Mouse (Mus musculus): ENCODE measurements around the gene Crim1.
A peak's percentile ranks its signal among the peaks of the same experiment; 100 is the strongest.
"Not testable (repeated sequence)": the region's sequence is repeated elsewhere in the genome, so short reads cannot be mapped to it uniquely, and the experiment has no call there.

The Crim1 gene

DNA sequence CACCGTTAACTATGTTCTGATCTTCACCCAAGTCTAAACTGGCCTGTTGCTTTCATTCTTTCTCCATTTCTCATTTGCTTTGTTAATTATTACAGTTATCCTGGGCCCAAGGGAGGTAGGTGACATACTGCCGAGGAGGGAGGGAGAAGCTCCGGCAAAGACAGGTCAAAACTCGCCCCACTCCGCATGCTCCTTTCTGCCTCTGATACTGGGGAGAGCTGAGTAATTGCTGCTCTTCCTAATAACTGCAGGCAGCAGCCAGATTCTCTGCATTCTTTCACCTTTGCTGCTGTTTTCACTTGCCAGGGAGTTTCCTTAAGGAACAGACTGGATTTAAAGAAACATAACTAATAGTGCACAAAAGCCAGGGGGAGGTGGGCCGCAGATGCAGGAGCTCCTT lies 13.1 kb downstream of the Crim1 start:
- no peak for DNase-seq

DNA sequence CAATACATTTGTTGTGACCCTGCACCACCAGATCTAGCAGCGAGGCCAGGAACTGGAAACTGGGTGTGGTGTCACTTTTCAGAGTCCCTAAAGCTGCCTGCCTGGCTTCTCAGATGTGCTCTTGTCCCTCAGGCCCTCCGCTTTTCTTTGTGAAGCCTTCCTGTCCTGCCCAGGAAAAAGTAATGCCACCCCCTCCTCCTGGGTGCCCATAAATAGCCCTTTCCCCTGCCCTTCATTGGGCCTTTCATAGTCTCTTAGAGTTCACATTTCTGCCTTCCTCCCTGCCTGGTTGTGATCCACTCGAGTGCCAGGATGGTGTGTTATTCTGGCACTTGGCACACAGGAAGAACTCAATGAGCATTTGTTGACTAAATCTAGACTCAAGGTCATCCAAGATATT lies 16.5 kb downstream of the Crim1 start:
- no peak for DNase-seq

DNA sequence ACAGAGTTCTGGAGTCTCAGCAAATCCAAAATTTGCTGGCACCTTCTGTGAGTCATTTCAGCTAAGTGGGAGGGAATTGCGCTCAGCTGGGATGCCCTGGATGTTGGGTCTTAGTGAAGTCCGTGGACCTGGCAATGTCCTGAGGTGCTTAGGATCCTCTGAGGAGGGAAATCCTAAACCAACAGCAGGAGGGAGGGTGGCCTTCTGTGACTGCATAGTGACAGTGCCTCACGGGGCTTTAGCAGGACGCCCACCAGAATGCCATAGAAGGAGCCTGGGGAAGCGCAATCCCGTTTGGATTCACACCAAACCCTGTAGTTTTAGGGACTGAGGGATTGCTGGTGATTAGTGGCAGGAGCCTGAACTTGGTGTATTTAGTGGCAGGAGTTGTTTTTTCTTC lies 17.4 kb downstream of the Crim1 start:
- no peak for DNase-seq

DNA sequence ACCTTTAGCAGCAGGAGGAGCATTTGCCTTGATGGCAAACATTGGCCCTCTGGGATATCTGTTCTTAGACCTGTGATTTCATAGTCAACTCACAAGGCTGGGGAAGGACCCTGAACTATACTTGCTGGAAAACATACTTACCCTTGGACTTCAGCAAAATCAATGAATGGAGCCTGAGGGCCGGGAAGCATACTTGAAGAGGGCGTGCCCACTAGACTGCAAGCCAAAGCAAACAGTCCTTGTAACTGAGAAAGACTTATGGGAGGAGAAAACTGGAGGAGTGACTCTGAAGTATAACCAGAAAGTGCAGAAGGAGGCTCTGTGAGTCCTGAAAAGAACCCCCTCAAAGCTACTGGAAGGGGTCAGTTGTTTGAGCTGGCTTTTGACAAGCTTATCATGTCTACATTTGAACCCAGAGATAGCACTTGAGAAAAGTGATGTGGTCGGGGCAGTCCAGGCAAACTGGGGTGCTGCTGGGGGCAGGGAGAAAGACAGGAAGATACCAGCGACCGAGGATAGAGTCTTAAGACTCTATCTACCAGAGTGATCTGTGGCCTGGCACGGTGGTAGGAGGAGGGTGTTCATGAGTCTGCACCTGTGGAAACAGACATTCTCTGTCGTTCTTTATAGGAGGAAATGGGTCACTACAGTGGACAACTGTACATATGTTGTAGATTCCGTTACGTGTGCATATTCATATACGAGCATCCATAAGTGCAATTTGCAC lies 18.6 kb downstream of the Crim1 start:
- DNase-seq, result peak; percentile 53

DNA sequence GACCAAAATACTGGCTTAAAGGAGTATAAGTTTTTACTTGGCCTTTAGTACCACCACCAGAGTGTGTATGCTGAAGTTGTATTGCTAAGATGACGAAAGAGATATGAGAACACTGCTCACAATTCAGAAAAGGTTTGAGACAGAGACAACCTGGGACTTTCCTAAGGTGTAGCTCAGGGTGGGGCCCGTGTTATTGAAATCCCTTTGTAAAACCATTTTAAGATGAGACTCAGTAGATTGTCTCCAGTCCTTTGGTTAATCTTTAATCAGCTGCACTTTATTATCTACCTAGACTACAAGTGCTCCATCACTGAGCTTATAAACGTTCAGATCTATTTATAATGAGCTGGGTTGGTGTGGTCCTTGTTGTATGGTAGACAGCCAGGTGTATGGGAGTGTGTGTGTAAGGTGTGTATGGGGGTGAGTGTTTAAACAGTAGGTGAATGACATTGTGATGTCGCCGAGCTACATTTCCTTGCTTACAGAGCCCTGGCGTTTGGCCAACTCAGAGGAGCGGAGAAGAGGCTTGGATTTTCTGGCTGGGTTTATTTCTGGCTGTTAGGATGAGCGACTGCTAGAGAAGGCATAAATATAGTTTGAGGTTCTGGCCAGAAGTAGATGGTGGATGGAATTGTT lies 21.1 kb downstream of the Crim1 start:
- peak; percentile 59 for DNase-seq

DNA sequence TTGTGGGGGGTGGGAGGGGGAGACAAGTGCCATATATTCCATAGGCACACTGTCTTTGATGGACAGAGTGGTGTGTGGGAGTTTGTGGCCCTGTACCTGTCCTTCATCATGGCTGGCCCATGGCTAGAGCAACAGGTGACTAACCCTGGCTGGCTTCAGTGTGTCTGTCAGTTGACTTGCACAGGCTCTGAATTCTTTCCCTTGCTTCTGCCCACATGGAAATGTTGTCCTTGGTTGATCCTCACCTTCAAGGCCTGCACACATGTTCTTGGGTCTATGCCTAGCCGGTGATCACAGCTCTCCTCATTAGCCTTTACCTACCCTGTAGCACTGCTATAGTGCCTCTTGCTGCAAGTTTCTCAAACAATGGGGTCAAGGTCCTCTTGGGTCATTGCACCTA lies 21.8 kb downstream of the Crim1 start:
- no peak for DNase-seq

DNA sequence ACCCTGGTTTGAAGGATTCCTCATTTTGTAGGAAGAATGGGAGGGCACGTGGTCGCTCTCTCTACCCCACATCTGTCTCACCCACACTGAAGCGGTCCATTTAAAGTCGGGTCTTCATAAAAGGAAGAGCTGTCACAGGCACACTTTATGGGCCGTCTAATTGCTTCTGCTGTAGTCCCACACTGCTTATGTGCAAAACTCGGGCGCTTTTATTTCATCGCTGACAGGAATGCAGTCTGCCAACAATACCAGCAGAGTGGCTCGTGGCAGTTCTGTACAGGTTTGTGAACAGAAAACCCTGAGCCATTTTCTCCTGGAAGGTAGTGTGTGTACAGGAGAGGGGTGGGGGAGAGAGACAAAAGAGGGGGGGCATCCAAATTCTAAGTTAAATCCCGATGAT lies 23.9 kb downstream of the Crim1 start:
- DNase-seq, result no peak

DNA sequence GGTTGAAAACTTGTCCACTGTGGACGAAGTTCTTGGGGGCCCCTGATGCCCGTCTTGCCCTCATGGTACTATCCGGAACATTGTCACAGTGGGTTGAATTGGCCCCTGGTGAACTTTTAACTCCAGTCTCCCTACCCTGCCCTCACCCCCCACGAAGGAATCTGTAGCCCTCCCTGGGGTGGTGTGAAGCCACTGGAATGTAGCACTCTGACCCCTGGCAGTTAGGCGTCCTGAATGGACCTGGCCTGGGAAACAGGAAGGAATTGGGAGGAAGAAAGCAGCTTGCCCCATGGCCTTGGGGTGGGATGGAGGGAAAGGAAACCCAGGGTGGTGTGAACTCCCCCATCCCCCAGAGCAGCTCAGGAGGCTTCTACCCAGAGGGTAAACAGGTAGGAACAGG lies 25.5 kb downstream of the Crim1 start:
- DNase-seq, result no peak

DNA sequence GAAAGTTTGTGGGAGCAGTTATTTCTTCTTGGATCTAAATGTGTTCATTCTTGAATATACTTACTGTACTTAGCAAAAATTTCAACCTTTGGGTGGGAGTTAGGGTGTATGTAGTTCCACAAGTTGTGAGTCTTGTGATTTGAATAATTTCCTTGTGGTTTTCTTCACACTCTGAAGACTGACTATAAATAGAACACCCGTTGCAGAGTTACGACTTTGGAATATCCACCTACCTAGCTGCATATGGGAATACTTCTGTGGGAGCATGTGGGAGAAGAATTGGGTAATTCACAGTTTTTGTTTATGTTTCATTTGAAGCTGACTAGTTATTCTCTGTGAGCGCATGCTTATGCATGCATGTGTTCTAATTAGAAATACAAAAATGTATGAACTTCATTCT lies 27.2 kb downstream of the Crim1 start:
- no peak for DNase-seq

DNA sequence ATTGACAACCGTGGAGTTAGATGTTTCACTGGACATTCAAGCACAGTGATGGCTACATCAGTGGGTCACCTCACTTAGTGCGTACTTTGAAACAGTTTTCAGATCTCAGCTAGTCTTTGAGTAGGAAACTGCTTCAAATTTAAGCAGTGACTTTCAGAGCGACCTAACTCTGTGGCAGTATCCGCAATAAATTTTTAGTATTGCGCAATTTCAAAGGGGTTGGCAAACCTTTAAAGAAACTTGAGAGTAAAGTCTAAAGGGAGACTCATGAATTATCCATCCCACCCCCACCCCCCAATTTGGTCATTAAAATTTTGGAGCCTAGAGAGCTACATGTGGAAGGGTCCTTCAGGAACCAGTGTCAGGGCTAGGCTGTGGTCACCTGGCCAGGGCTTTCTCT lies 31.5 kb downstream of the Crim1 start:
- DNase-seq, result no peak

DNA sequence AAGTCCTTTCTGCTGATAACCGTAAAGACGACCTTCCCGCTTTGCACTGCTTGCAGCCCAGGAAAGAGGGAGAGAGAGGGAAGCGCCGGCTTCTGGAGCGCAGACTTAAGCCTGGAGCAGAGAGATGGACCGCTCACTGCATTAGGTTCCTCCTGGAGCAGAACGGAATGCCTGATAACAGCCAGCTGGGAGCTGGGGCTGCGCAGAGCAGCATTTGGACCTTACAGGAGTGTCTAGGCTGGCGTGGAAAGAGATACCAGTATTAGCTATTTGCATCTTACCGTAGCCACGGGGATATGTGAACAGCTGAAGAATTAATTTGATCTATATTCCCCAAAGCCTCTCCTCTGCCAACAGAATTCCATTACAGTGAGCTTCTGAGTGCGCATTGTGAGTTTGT lies 32.7 kb downstream of the Crim1 start:
- DNase-seq, result no peak

DNA sequence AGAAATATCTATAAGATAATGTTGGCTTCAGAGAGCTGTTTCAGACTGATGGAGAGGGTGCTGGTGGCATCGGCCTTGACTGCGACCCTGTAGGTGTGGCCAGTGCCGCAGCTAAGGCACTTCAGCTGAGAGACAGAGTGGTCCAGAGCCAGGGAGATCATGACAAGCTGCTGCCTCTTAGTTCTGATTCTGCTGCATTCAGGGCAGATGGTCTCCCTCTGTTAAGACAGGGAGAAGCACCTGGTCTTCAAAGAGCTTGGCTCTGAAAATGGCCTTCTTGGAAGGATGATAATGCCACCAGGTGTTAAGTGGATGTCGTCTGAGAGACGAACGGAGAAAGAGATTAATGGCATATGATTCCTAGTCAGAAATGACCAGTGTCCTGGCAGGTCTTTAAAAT lies 33.8 kb downstream of the Crim1 start:
- DNase-seq, result no peak

DNA sequence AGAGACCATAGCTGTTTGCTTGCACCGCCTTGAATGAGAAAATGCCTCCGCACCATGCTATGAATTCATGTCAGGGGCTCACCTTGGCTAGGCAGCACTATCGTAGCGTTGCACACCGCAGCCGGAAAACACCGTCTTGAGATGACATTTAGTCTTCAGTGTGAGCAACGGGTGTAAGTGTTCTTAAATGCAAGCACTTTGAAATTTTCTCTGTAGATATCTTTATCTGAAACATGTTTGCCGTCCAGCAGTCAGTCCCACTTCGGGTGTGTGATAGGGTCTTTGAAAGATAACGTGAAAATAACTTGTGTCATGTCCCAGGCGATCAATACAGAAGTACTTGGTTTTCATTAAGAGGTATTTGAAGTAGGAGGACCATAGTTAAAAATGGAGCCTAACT lies 36.1 kb downstream of the Crim1 start:
- DNase-seq, result no peak

DNA sequence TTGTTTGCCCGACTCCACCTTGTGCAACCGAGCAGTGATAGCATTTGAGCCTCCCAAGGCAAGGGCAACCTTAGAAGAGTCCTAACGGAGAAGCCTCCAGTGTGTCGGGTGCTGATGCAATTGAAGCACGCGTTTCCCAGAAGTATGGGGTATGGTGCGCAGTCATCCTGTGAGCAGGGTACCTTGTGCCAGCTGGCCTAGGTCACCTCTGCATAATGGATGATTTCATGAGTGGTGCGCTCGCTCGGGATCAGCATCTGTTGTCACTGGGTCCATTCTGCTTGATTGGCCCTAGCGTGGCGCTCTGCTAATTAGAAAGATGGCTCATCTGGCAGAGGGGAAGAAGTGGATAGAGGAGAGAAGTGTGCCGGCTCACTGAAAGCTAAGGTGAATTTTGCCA lies 37.9 kb downstream of the Crim1 start:
- DNase-seq, result no peak

DNA sequence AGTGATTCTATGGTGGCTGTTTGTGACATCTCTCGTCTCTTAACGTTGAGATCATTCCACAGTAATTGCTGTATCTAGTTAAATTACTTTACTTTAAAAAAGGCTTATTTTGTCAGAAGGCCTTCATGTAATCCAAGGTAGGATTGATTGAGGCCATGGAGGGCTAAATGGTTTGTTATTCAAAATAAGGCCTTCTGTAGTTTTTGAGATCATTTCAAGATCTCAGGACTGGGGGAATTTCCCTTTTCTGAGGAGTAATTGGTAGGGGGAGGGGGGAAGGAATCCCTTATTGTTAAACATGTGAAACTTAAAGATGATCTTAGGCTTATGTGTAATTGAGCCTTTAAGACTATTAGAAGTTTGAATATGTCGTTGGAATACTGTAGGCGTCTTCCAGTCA lies 40.1 kb downstream of the Crim1 start:
- no peak for DNase-seq

DNA sequence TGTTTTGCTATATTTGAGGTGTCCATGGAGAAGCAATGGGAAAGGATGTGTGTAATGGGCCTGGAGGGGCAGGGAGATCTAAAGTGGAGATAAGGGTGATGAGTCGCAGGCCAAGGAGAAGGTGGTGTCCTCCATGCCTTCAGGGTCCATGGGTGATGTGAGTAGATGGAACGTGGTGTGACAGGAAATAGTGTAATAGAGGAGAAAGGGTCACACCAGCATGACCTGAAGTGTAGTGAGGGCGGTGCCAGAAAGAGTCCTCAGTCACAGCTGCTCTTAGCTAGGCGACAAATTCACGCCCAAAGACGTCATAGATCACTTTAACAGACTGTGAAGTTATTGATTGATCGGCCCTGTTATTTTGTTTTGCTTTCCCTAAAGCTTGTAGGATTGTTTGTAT lies 41.2 kb downstream of the Crim1 start:
- no peak for DNase-seq

DNA sequence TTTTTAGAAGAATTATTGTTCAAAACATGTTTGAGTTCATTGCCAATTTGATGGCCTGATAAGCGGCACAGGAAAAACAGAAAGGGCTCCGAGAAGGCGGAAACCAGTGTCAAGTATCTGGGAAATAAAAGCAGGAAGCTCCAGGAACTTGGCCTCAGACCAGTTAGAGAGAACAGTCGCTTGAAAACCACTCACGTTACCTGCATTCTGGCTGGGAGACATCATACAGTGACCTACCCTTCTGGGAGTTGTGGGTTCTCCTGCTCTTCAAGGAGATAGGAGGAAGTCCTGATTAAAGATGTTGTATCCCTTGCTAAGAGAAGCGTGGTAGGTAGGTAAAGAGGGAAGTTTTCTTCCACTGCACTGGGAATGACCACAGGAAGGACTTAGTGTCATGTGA lies 44.7 kb downstream of the Crim1 start:
- DNase-seq, result no peak

DNA sequence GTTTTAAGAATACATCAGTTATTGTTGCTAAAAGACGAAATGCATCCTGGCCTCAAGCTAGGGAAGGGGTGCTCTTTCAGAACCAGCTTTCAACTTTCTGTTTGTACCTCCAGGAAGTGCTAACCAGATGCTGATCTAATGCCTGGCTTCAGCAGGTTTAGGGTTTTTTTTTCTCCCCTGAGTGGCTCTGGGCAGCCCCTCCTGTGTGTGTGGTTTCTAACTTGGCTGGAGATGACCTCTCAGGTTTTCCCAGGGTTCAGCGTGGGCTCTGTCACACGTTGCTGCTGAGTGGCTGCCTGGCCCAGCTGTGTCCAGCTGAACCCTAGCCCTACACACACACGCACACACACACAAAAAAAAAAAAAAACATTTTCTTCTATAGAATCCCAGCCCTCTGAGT lies 45.4 kb downstream of the Crim1 start:
- no peak for DNase-seq

DNA sequence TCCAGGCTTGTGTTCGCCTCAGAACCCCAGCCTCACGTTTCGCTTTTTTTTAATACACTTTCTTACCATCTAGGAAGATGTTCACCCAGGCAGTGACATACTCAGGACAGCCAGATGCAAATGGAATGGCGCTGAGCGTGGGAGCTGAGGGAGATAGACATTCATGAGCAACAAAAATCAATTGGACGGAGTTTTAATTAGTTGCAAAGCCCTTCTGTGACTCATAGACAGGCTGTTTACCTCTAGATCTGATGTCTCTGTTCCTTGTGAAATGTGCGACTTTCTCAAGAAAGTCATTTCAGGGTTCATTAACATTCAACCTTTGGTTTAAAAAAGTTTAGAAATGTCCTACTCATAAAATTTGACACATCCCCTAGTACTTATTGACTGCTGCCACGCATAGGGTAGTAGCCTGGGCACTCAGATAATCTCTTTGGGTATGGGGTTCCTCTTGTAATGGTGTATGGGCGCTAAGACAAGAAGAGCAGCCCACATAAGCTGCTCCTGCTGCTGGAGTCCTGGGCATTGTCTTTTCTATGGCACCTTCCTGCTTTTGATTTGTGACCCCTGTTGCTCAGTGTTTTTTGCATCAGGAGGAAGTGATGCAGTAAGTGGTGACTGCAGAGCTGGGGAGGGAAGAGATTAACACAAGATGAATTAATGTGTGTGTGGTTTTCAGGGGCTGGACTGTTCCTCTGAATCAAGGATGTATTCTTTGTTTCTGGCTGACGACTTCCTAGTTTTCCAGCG lies 46.8 kb downstream of the Crim1 start:
- DNase-seq, result no peak

DNA sequence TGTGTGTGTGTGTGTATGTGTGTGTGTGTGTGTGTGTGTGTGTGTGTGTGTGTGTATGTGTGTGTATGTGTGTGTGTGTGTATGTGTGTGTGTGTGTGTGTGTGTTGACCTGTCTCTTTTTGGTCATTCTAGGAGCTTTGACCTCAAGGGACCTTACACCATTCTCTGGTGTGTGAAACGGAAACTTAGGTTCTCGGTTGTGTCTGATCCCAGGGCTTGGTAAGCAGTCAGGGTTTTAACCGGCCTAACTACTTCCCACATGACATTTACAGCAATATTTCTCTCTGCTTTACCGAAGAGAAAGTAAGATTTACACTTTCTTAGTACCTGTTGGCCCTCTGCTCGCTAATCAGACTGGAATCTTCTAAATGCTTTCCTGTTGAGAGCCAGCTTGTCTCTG lies 48.1 kb downstream of the Crim1 start:
- DNase-seq, result no peak

DNA sequence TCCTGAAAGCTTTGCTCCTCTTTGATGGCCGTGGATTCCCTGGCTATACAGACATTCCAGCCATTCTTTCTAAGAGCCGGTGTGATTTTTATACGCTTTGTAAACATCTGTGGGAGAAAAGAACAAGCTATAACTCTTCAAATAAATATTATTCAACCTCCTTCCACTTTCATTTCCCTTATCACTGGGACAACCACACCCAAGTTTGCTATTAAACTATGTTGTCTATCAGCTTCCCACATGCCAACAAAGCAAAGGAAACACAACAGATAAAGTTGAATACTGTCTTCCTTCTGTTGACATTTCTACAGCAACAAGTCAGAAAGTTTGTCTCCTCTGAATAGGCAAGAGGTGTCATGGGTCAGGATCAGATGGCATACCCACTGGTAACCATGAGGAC lies 48.9 kb downstream of the Crim1 start:
- no peak for DNase-seq

DNA sequence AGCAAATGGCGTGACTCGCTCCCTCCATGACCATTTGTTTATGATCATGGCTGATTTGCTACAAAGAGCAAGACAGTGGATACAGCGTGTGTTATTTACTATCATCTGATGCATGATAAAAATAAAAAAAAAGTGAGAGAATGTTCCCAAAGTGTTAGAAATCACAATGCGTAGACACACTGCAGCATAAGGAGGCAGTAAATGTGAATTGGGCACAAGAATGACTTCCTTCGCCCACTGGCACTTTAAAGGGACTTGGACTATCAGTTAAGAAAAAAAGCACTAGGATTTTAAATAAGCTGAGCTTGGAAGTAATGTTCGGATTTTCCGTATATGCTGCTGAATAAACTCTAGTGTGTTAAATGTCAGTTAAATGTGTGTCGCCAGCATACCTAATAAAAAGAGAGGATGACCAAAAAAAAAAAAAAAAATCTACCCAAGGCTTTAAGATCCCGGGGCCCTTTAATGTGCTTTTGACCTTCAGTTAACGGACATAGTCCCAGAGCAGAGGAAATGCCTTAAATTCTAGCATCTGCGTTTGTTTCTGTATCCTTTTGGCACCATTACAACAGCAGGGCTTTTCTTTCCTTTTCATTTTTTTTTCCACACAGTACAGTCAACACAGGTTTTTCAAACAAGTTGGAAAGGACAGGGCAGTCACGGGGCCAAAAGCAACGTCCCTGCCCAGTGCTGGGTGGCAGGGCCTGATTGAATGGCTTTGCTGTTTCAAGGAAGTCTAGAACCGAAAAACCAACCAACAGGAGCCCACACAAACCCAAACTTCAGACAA lies 50.3 kb downstream of the Crim1 start:
- peak; percentile 39 for DNase-seq

DNA sequence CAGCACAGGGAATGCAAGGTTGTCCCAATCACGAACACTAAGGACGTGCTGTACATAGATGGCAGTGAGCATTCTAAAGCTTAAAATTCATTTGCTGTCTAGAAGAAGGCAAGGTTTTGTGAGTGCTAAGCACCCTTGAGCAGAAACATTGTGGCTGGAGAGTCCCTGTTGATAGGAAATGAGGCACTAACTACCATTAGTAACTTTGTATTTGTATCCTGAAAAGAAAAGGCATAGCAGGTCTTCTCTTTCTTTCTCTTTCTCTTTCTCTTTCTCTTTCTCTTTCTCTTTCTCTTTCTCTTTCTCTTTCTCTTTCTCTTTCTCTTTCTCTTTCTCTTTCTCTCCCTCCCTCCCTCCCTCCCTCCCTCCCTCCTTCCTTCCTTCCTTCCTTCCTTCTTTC lies 53.5 kb downstream of the Crim1 start:
- not testable (repeated sequence) for DNase-seq

DNA sequence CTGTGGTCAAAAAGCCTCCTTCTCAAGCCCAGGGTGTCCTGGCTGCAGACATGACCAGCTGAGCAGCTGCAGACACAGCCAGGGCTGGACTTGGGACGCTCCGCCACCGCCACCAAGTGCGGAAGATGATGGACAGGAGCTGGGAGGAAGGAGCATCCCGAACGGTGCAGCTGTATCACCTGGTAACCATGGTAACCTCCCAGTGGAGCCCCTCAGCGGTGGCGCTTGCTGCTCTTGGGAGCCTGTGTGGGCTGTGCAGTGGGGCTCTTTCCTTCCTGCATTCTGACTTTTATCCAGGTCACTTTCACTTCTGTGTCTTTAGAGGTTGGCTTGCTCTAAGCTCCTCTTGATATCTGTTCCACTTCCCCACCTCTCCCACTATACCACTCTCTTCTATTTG lies 54.2 kb downstream of the Crim1 start:
- no peak for DNase-seq

Data from lung, postnatal 14 days (tissue).